Mouse (Mus musculus) small intestine, adult 2 months (tissue): ENCODE results near the gene Klk7.

Experiments used
- CTCF ChIP-seq: fragments of 200-500 bp; IDR thresholded peaks from 2 replicates; pipeline ENCODE4 v1.5.1; 2012; ENCODE audit warnings: low read depth, mild to moderate bottlenecking, control low read depth, inconsistent platforms, low read length, moderate library complexity, mixed read lengths; ENCODE audit not compliant: insufficient replicate concordance, insufficient read length; ENCODE audit errors: extremely low read depth
- POLR2A ChIP-seq: fragments of 200-500 bp; IDR thresholded peaks from 2 replicates; pipeline ENCODE4 v1.6.1; 2012; ENCODE audit warnings: low read depth, mild to moderate bottlenecking, control low read depth, inconsistent platforms, low read length, moderate library complexity

- TF ChIP-seq POLR2A (no peak), CTCF (no peak)
Observed at GRCm38 (mm10) chr7:43780746-43781145, 30.3 kb upstream of the Klk7 start, which contains the start of gene Klk10.
